ENCODE assay signal across 8 mouse cellular contexts in genomic region chr12:87026109-87026870, GRCm38 (mm10). TPM values are rescaled to one million over a fixed set of nuclear protein-coding genes. Genes with fewer than 3 reads are reported as not detected.
DNase-seq lines count a peak whose midpoint lies in the region; ATAC-seq and TF ChIP-seq lines count a peak whose summit lies in the region.

No protein-coding gene starts in this region.

- no peaks in the 10 kb centered on the region for H3K9me3 ChIP-seq in midbrain, embryonic 11.5 days (ENCODE audit: control insufficient read depth, low read length)

- H3K27me3 ChIP-seq in midbrain, embryonic 11.5 days (ENCODE audit: control insufficient read depth, insufficient read depth, low read length): peaks cover 3% of the 10 kb centered on the region; the same call in 1 of the 2 replicates
- no peaks in the 10 kb centered on the region for H3K27me3 ChIP-seq in testis, adult 2 months (ENCODE audit: control insufficient read depth, insufficient read depth, low read length)

- H3K4me3 ChIP-seq in midbrain, embryonic 11.5 days (ENCODE audit: low read depth, low read length): peak overlapping the region; percentile 32
- H3K4me3 ChIP-seq in testis, adult 2 months (ENCODE audit: control insufficient read depth, low read depth, low read length): peak overlapping the region; percentile 80

- peak; percentile 70 for ATAC-seq in midbrain, embryonic 11.5 days (ENCODE audit: low FRiP score)

- H3K4me2 ChIP-seq in midbrain, embryonic 11.5 days: peak overlapping the region; percentile 65

- no peak overlapping the region for H3K27ac ChIP-seq in midbrain, embryonic 11.5 days (ENCODE audit: low read depth, low read length)
- H3K27ac ChIP-seq in testis, adult 2 months (ENCODE audit: control insufficient read depth, insufficient read depth, low read depth, low read length): no peak overlapping the region

- H3K9ac ChIP-seq in midbrain, embryonic 11.5 days (ENCODE audit: low read length): peak overlapping the region; percentile 54

- no peak for TF ChIP-seq CTCF in testis, adult 2 months (IDR thresholded peaks at IDR 0.05; ENCODE audit: control insufficient read depth, insufficient read depth, insufficient replicate concordance, low read depth, low read length)

- no peaks in the 10 kb centered on the region for H3K36me3 ChIP-seq in midbrain, embryonic 11.5 days (ENCODE audit: control insufficient read depth, insufficient read depth, low read length)
- H3K36me3 ChIP-seq in testis, adult 2 months (ENCODE audit: control insufficient read depth, insufficient read depth, low read length): no peaks in the 10 kb centered on the region

- peak; percentile 27 to 45 for DNase-seq in kidney, postnatal 4 days
- no peak for DNase-seq in kidney, adult 11 months
- DNase-seq in cerebellum, adult 9-10 months: peak; percentile 90
- DNase-seq in frontal cortex, adult 2 months (ENCODE audit: extremely low spot score in 1 of 2, low spot score in 1 of 2): peak; percentile 47 to 75
- peak; percentile 44 to 65 for DNase-seq in layer of hippocampus, adult 8-10 months (ENCODE audit: low spot score in 2 of 2)
- DNase-seq in midbrain, embryonic 11.5 days (ENCODE audit: low spot score, missing footprints): peak; percentile 90
- no peak for DNase-seq in urinary bladder, postnatal 14 days (ENCODE audit: low spot score)

- peaks cover 5% of the 10 kb centered on the region; the same call in 1 of the 2 replicates for H3K4me1 ChIP-seq in midbrain, embryonic 11.5 days (ENCODE audit: control insufficient read depth, insufficient read depth, low read length)
- peaks cover 10% of the 10 kb centered on the region for H3K4me1 ChIP-seq in testis, adult 2 months (ENCODE audit: control insufficient read depth, insufficient read depth, low read length)

- 3% methylated on average over 30 of the region's 30 CpGs for WGBS in midbrain, embryonic 11.5 days

- TF ChIP-seq POLR2A in testis, adult 2 months (IDR thresholded peaks at IDR 0.05; ENCODE audit: control insufficient read depth, low read depth, low read length): no peak

RNA-seq across cellular contexts. Expression of gene Tmem63c, which starts 5.2 kb away (rescaled TPM):
- polyA plus RNA-seq in frontal cortex, adult 2 months (2012; rRNA removed): 26.0 and 31.8 TPM in 2 replicates
- total RNA-seq in layer of hippocampus, adult 8-10 months (2022): 10 to 100 TPM; 30.7 to 42.1 (median 36.4) TPM
- polyA plus RNA-seq in midbrain, embryonic 11.5 days (2014; fragmentation: Nextera tagmentation; extraction: Ambion mirVana): 0.64 and 0.77 TPM in 2 replicates
- polyA plus RNA-seq in testis, adult 2 months (2012; rRNA removed): 30.3 and 32.3 TPM in 2 replicates

RNA-seq across cellular contexts. Expression of gene Zdhhc22, which starts 36.1 kb away (rescaled TPM):
- 35.4 and 41.3 TPM in 2 replicates for polyA plus RNA-seq in frontal cortex, adult 2 months (2012; rRNA removed)
- 10 to 100 TPM; 12.3 to 18.3 (median 13.7) TPM for total RNA-seq in layer of hippocampus, adult 8-10 months (2022)
- 0.41 and 0.51 TPM in 2 replicates for polyA plus RNA-seq in midbrain, embryonic 11.5 days (2014; fragmentation: Nextera tagmentation; extraction: Ambion mirVana)
- not detected in 2 replicates for polyA plus RNA-seq in testis, adult 2 months (2012; rRNA removed)

Comparison
In these comparisons a context has a peak if more than half of its experiments do, and no peak if none do; other contexts are left out.
1. DNase-seq: peak in kidney, postnatal 4 days (2 of 2), cerebellum, adult 9-10 months (single experiment), frontal cortex, adult 2 months (2 of 2), layer of hippocampus, adult 8-10 months (2 of 2) and midbrain, embryonic 11.5 days (single experiment); none in kidney, adult 11 months (single experiment) and urinary bladder, postnatal 14 days (single experiment).
2. RNA of gene Tmem63c, which starts 5.2 kb away (polyA plus RNA-seq): 30.3 to 32.3 TPM in testis, adult 2 months and 26.0 to 31.8 TPM in frontal cortex, adult 2 months; 0.64 to 0.77 TPM in midbrain, embryonic 11.5 days; every median in the first group is over 10 times any median in the second.
3. RNA of gene Zdhhc22, which starts 36.1 kb away (polyA plus RNA-seq): 35.4 to 41.3 TPM in frontal cortex, adult 2 months; 0.41 to 0.51 TPM in midbrain, embryonic 11.5 days and not detected in testis, adult 2 months; every median in the first group is over 10 times any median in the second.